Mouse (Mus musculus): ENCODE measurements around the gene Ablim1. TPM values are rescaled to one million over a fixed set of nuclear protein-coding genes. Genes with fewer than 3 reads are reported as not detected.

The Ablim1 gene
- polyA plus RNA-seq, 1 experiment = 110 TPM

GRCm38 (mm10) chr19:57354715-57355114 is 40.0 kb upstream of the Ablim1 start:
- no peaks in the 10 kb centered on the region for H3K4me1 ChIP-seq (ENCODE audit: control insufficient read depth, insufficient read depth, low read length)
- TF ChIP-seq CTCF (IDR thresholded peaks at IDR 0.05; ENCODE audit: borderline replicate concordance, insufficient read depth, low read depth, low read length) (no peak), POLR2A (IDR thresholded peaks at IDR 0.05; ENCODE audit: borderline replicate concordance, insufficient read depth, low read length) (no peak)
- H3K27ac ChIP-seq (ENCODE audit: insufficient read depth, low read length) = no peak overlapping the region
- H3K27me3 ChIP-seq (ENCODE audit: control insufficient read depth, insufficient read depth, low read length) = no peaks in the 10 kb centered on the region
- DNase-seq = no peak
- 88% methylated on average over 6 of the region's 6 CpGs for WGBS
- no peak overlapping the region for H3K4me3 ChIP-seq (replicated peaks; ENCODE audit: insufficient read depth, low read depth, low read length)

GRCm38 (mm10) chr19:57354050-57354449 is 39.3 kb upstream of the Ablim1 start:
- no peak overlapping the region for H3K27ac ChIP-seq (ENCODE audit: insufficient read depth, low read length)
- H3K27me3 ChIP-seq (ENCODE audit: control insufficient read depth, insufficient read depth, low read length) = no peaks in the 10 kb centered on the region
- no peak overlapping the region for H3K4me3 ChIP-seq (replicated peaks; ENCODE audit: insufficient read depth, low read depth, low read length)
- no peak for DNase-seq
- no peaks in the 10 kb centered on the region for H3K4me1 ChIP-seq (ENCODE audit: control insufficient read depth, insufficient read depth, low read length)
- TF ChIP-seq POLR2A (IDR thresholded peaks at IDR 0.05; ENCODE audit: borderline replicate concordance, insufficient read depth, low read length) (no peak), CTCF (IDR thresholded peaks at IDR 0.05; ENCODE audit: borderline replicate concordance, insufficient read depth, low read depth, low read length) (no peak)
- WGBS = 95% methylated on average over 11 of the region's 11 CpGs

GRCm38 (mm10) chr19:57353228-57353627 is 38.5 kb upstream of the Ablim1 start:
- Histone ChIP-seq H3K4me1 (ENCODE audit: control insufficient read depth, insufficient read depth, low read length) (no peaks in the 10 kb centered on the region), H3K27ac (ENCODE audit: insufficient read depth, low read length) (no peak overlapping the region), H3K4me3 (replicated peaks; ENCODE audit: insufficient read depth, low read depth, low read length) (no peak overlapping the region), H3K27me3 (ENCODE audit: control insufficient read depth, insufficient read depth, low read length) (no peaks in the 10 kb centered on the region)
- TF ChIP-seq POLR2A (IDR thresholded peaks at IDR 0.05; ENCODE audit: borderline replicate concordance, insufficient read depth, low read length) (no peak), CTCF (IDR thresholded peaks at IDR 0.05; ENCODE audit: borderline replicate concordance, insufficient read depth, low read depth, low read length) (no peak)
- DNase-seq = no peak
- 59% methylated on average over 10 of the region's 10 CpGs for WGBS

GRCm38 (mm10) chr19:57352337-57352935 is 37.7 kb upstream of the Ablim1 start:
- H3K4me1 ChIP-seq (ENCODE audit: control insufficient read depth, insufficient read depth, low read length) = no peaks in the 10 kb centered on the region
- no peak for TF ChIP-seq CTCF (IDR thresholded peaks at IDR 0.05; ENCODE audit: borderline replicate concordance, insufficient read depth, low read depth, low read length)
- TF ChIP-seq POLR2A (IDR thresholded peaks at IDR 0.05; ENCODE audit: borderline replicate concordance, insufficient read depth, low read length) = no peak
- no peak overlapping the region for H3K4me3 ChIP-seq (replicated peaks; ENCODE audit: insufficient read depth, low read depth, low read length)
- no peak overlapping the region for H3K27ac ChIP-seq (ENCODE audit: insufficient read depth, low read length)
- WGBS = 87% methylated on average over 12 of the region's 12 CpGs
- H3K27me3 ChIP-seq (ENCODE audit: control insufficient read depth, insufficient read depth, low read length) = no peaks in the 10 kb centered on the region
- DNase-seq = no peak

- TF ChIP-seq CTCF (IDR thresholded peaks at IDR 0.05; ENCODE audit: borderline replicate concordance, insufficient read depth, low read depth, low read length) = no peak
- no peak for TF ChIP-seq POLR2A (IDR thresholded peaks at IDR 0.05; ENCODE audit: borderline replicate concordance, insufficient read depth, low read length)
These were observed 34.4 kb upstream of the Ablim1 start for GRCm38 (mm10) chr19:57349096-57349495.

GRCm38 (mm10) chr19:57344678-57345077 is 30.0 kb upstream of the Ablim1 start:
- Histone ChIP-seq H3K27ac (ENCODE audit: insufficient read depth, low read length) (no peak overlapping the region), H3K4me3 (replicated peaks; ENCODE audit: insufficient read depth, low read depth, low read length) (no peak overlapping the region), H3K27me3 (ENCODE audit: control insufficient read depth, insufficient read depth, low read length) (no peaks in the 10 kb centered on the region), H3K4me1 (ENCODE audit: control insufficient read depth, insufficient read depth, low read length) (no peaks in the 10 kb centered on the region)
- no peak for DNase-seq
- TF ChIP-seq CTCF (IDR thresholded peaks at IDR 0.05; ENCODE audit: borderline replicate concordance, insufficient read depth, low read depth, low read length) = no peak
- TF ChIP-seq POLR2A (IDR thresholded peaks at IDR 0.05; ENCODE audit: borderline replicate concordance, insufficient read depth, low read length) = no peak
- 65% methylated on average over 1 of the region's 1 CpGs for WGBS

More at GRCm38 (mm10) chr19:57349096-57349495, 34.4 kb upstream of the Ablim1 start:
- no peaks in the 10 kb centered on the region for H3K4me1 ChIP-seq (ENCODE audit: control insufficient read depth, insufficient read depth, low read length)
- H3K4me3 ChIP-seq (replicated peaks; ENCODE audit: insufficient read depth, low read depth, low read length) = no peak overlapping the region
- H3K27me3 ChIP-seq (ENCODE audit: control insufficient read depth, insufficient read depth, low read length) = no peaks in the 10 kb centered on the region
- H3K27ac ChIP-seq (ENCODE audit: insufficient read depth, low read length) = no peak overlapping the region
- DNase-seq = no peak

- no peak for DNase-seq
- no peak for TF ChIP-seq POLR2A (IDR thresholded peaks at IDR 0.05; ENCODE audit: borderline replicate concordance, insufficient read depth, low read length)
- no peak for TF ChIP-seq CTCF (IDR thresholded peaks at IDR 0.05; ENCODE audit: borderline replicate concordance, insufficient read depth, low read depth, low read length)
- H3K4me3 ChIP-seq (replicated peaks; ENCODE audit: insufficient read depth, low read depth, low read length) = no peak overlapping the region
- WGBS = 89% methylated on average over 5 of the region's 5 CpGs
- H3K27me3 ChIP-seq (ENCODE audit: control insufficient read depth, insufficient read depth, low read length) = no peaks in the 10 kb centered on the region
- no peak overlapping the region for H3K27ac ChIP-seq (ENCODE audit: insufficient read depth, low read length)
- H3K4me1 ChIP-seq (ENCODE audit: control insufficient read depth, insufficient read depth, low read length) = no peaks in the 10 kb centered on the region
These were observed 29.1 kb upstream of the Ablim1 start for GRCm38 (mm10) chr19:57343860-57344259.

- 85% methylated on average over 8 of the region's 8 CpGs for WGBS
- DNase-seq = no peak
These were observed 26.4 kb upstream of the Ablim1 start for GRCm38 (mm10) chr19:57340900-57341742.

More at GRCm38 (mm10) chr19:57340900-57341742, 26.4 kb upstream of the Ablim1 start:
- Histone ChIP-seq H3K27me3 (ENCODE audit: control insufficient read depth, insufficient read depth, low read length) (no peaks in the 10 kb centered on the region), H3K27ac (ENCODE audit: insufficient read depth, low read length) (no peak overlapping the region), H3K4me3 (replicated peaks; ENCODE audit: insufficient read depth, low read depth, low read length) (no peak overlapping the region), H3K4me1 (ENCODE audit: control insufficient read depth, insufficient read depth, low read length) (no peaks in the 10 kb centered on the region)
- TF ChIP-seq POLR2A (IDR thresholded peaks at IDR 0.05; ENCODE audit: borderline replicate concordance, insufficient read depth, low read length) (no peak), CTCF (IDR thresholded peaks at IDR 0.05; ENCODE audit: borderline replicate concordance, insufficient read depth, low read depth, low read length) (no peak)

Measured in cerebellum, adult 2 months (tissue).